Mouse (Mus musculus): ENCODE results near the gene Sp2. TPM values are rescaled to one million over a fixed set of nuclear protein-coding genes. Genes with fewer than 3 reads are reported as not detected.

Gene Sp2
- polyA plus RNA-seq, 1 experiment from 2014 or later: 5.8 TPM

DNA sequence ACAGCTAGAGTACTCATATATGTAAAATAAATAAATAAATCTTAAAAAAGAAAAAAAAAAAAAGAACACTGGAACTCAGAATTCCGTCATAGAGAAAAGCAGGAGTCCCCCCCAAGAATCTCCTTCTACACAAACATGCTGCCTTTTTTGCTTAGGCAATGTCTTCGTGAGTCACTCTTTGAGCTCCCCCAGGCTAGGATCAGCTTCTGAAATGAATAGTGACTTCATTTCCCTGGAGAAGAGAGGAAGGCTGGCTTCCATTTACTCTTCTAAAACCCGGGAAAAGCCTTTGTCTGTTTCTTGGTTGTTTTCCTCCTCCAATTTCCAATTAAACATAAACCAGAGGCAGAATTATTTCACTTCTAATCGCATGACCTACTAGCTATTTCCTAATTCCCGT is 9.9 kb downstream of the Sp2 start:
- 69% methylated on average over 5 of the region's 5 CpGs for WGBS
- no peak for ATAC-seq (ENCODE audit: low FRiP score, low TSS enrichment)

DNA sequence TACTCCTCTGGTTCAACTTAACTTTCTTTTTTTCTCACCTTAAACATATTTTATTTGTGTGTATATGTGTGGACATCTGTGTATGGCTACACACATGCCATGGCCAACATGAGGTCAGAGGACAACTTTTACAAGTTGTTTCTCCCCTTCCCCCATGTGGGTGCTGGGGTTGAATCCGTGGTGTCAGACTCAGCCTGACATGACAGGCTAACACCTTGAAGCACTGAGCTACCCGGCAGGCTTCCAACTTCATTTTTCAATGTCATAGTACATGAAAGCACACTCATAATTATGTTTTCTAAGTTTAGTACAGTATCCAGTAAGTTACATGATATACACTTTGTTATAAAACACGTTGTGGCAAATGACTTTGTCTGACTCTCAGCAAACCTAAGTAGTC is 12.4 kb downstream of the Sp2 start:
- peaks cover 13% of the 10 kb centered on the region; the same call in 1 of the 2 replicates for H3K4me1 ChIP-seq (replicated peaks; ENCODE audit: control insufficient read depth, insufficient read depth)
- DNase-seq (ENCODE audit: low spot score) (no peak), ATAC-seq (ENCODE audit: low FRiP score, low TSS enrichment) (no peak)
- TF ChIP-seq CTCF (IDR thresholded peaks at IDR 0.05; ENCODE audit: low read depth) (no peak), EP300 (optimal IDR thresholded peaks at IDR 0.05) (no peak)
- no peaks in the 10 kb centered on the region for H3K9me3 ChIP-seq (ENCODE audit: control insufficient read depth, low read length)
- H3K27ac ChIP-seq (replicated peaks): peak overlapping the region; percentile 88
- peak overlapping the region; percentile 21; the same call in 1 of the 2 replicates for H3K4me2 ChIP-seq (replicated peaks; ENCODE audit: low read depth)
- no peak overlapping the region for H3K9ac ChIP-seq (ENCODE audit: low read length)
- no peaks in the 10 kb centered on the region for H3K36me3 ChIP-seq (ENCODE audit: control insufficient read depth, insufficient read depth, low read length)
- 38% methylated on average over 3 of the region's 3 CpGs for WGBS
- no peak overlapping the region for H3K4me3 ChIP-seq (ENCODE audit: low read depth, low read length)
- no peaks in the 10 kb centered on the region for H3K27me3 ChIP-seq (ENCODE audit: control insufficient read depth, insufficient read depth, low read length)

More for the DNA sequence above, 9.9 kb downstream of the Sp2 start:
- DNase-seq (ENCODE audit: low spot score): no peak
- peaks cover 18% of the 10 kb centered on the region for H3K4me1 ChIP-seq (replicated peaks; ENCODE audit: control insufficient read depth, insufficient read depth)
- no peaks in the 10 kb centered on the region for H3K9me3 ChIP-seq (ENCODE audit: control insufficient read depth, low read length)
- no peak overlapping the region for H3K4me3 ChIP-seq (ENCODE audit: low read depth, low read length)
- H3K27ac ChIP-seq (replicated peaks): peak overlapping the region; percentile 61; the same call in 1 of the 2 replicates
- H3K9ac ChIP-seq (ENCODE audit: low read length): no peak overlapping the region
- H3K27me3 ChIP-seq (ENCODE audit: control insufficient read depth, insufficient read depth, low read length): no peaks in the 10 kb centered on the region
- no peak overlapping the region for H3K4me2 ChIP-seq (replicated peaks; ENCODE audit: low read depth)
- H3K36me3 ChIP-seq (ENCODE audit: control insufficient read depth, insufficient read depth, low read length): no peaks in the 10 kb centered on the region
- no peak for TF ChIP-seq CTCF (IDR thresholded peaks at IDR 0.05; ENCODE audit: low read depth)
- TF ChIP-seq EP300 (optimal IDR thresholded peaks at IDR 0.05): no peak

DNA sequence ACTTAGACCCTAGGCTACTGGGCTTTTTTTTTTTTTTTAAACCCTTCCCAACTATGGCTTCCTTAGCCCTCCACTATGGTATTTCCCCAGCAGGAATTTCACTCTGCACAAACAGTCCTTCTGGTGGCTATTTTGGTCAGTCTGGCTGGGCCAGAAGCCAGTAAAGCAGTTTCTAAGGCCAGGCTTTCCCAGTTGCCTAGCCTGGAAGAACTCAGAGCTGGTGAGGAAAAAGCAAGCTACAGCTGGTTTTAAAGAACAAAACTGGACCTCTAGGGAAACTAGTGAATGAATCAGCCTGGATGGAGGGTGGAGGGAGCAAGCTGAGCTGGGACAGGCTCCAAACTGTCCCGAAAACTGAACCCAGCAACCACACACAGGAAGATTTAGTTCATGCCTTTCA is 13.0 kb downstream of the Sp2 start:
- peak overlapping the region; percentile 21 for H3K4me2 ChIP-seq (replicated peaks; ENCODE audit: low read depth)
- DNase-seq (ENCODE audit: low spot score) (no peak), ATAC-seq (ENCODE audit: low FRiP score, low TSS enrichment) (peak; percentile 25; the same call in 1 of the 2 replicates)
- H3K4me1 ChIP-seq (replicated peaks; ENCODE audit: control insufficient read depth, insufficient read depth): peaks cover 13% of the 10 kb centered on the region; the same call in 1 of the 2 replicates
- no peaks in the 10 kb centered on the region for H3K9me3 ChIP-seq (ENCODE audit: control insufficient read depth, low read length)
- WGBS: 28% methylated on average over 1 of the region's 1 CpGs
- no peaks in the 10 kb centered on the region for H3K36me3 ChIP-seq (ENCODE audit: control insufficient read depth, insufficient read depth, low read length)
- no peak overlapping the region for H3K4me3 ChIP-seq (ENCODE audit: low read depth, low read length)
- TF ChIP-seq EP300 (optimal IDR thresholded peaks at IDR 0.05) (no peak), CTCF (IDR thresholded peaks at IDR 0.05; ENCODE audit: low read depth) (no peak)
- peak overlapping the region; percentile 88 for H3K27ac ChIP-seq (replicated peaks)
- H3K27me3 ChIP-seq (ENCODE audit: control insufficient read depth, insufficient read depth, low read length): no peaks in the 10 kb centered on the region
- H3K9ac ChIP-seq (ENCODE audit: low read length): no peak overlapping the region

DNA sequence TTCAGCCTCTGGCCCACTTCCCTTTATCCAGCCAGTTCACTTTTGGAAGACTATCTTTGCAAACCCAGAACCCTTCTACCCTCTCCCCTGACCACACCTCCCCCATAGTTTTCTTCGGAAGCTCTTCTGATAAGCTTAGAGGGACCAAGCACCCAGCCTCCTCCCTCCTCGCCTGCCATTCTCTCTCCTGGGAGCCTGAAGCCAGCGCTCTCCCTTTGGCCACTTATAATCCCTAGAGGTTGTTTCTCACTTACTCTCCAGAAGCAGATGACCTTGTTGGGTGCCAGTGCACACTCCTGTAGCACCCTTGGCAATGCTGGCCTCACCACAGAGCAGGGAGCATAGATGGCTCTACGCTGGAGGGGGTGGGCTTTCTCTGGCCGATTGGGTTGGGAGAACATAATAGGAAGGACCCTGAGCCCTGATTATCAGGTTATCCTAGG is 13.5 kb downstream of the Sp2 start:
- 0 out of 2 replicates have a peak, but pooled peaks have one; percentile 7 for ATAC-seq (ENCODE audit: low FRiP score, low TSS enrichment)
- Histone ChIP-seq H3K36me3 (ENCODE audit: control insufficient read depth, insufficient read depth, low read length) (no peaks in the 10 kb centered on the region), H3K4me2 (replicated peaks; ENCODE audit: low read depth) (peak overlapping the region; percentile 21; the same call in 1 of the 2 replicates), H3K9ac (ENCODE audit: low read length) (no peak overlapping the region), H3K4me1 (replicated peaks; ENCODE audit: control insufficient read depth, insufficient read depth) (peaks cover 13% of the 10 kb centered on the region; the same call in 1 of the 2 replicates), H3K27me3 (ENCODE audit: control insufficient read depth, insufficient read depth, low read length) (no peaks in the 10 kb centered on the region), H3K27ac (replicated peaks) (peak overlapping the region; percentile 88), H3K9me3 (ENCODE audit: control insufficient read depth, low read length) (no peaks in the 10 kb centered on the region), H3K4me3 (ENCODE audit: low read depth, low read length) (no peak overlapping the region)
- TF ChIP-seq CTCF (IDR thresholded peaks at IDR 0.05; ENCODE audit: low read depth): no peak
- TF ChIP-seq EP300 (optimal IDR thresholded peaks at IDR 0.05): no peak
- no peak for DNase-seq (ENCODE audit: low spot score)
- WGBS: 49% methylated on average over 5 of the region's 5 CpGs

DNA sequence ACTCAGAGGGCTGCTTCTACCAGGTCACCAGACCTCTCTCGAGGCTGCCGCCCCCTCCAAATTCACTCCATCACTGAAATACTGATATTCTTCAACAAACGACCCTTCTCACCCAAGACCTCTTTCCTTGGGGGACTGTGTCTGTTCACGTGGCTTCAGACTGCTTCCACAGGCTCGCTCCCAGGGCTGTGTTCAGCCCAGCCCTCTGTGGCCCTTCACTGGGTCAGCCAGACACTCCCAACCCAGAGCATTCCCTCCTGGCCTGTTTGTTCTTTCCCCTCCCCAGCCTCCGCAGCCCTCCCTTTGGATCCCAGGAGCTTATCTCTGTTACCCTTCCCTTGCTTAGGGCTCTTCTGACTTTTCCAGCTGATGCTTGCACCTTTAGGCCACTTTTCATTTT is 14.3 kb downstream of the Sp2 start:
- Histone ChIP-seq H3K9me3 (ENCODE audit: control insufficient read depth, low read length) (no peaks in the 10 kb centered on the region), H3K27me3 (ENCODE audit: control insufficient read depth, insufficient read depth, low read length) (no peaks in the 10 kb centered on the region), H3K27ac (replicated peaks) (peak overlapping the region; percentile 88), H3K9ac (ENCODE audit: low read length) (peak overlapping the region; percentile 5; the same call in 1 of the 2 replicates), H3K4me3 (ENCODE audit: low read depth, low read length) (no peak overlapping the region), H3K4me2 (replicated peaks; ENCODE audit: low read depth) (0 out of 2 replicates have a peak overlapping the region, but pooled peaks have one; percentile 5), H3K36me3 (ENCODE audit: control insufficient read depth, insufficient read depth, low read length) (no peaks in the 10 kb centered on the region), H3K4me1 (replicated peaks; ENCODE audit: control insufficient read depth, insufficient read depth) (peaks cover 13% of the 10 kb centered on the region; the same call in 1 of the 2 replicates)
- ATAC-seq (ENCODE audit: low FRiP score, low TSS enrichment): no peak
- TF ChIP-seq EP300 (optimal IDR thresholded peaks at IDR 0.05): no peak
- no peak for TF ChIP-seq CTCF (IDR thresholded peaks at IDR 0.05; ENCODE audit: low read depth)
- DNase-seq (ENCODE audit: low spot score): no peak
- 39% methylated on average over 6 of the region's 6 CpGs for WGBS

DNA sequence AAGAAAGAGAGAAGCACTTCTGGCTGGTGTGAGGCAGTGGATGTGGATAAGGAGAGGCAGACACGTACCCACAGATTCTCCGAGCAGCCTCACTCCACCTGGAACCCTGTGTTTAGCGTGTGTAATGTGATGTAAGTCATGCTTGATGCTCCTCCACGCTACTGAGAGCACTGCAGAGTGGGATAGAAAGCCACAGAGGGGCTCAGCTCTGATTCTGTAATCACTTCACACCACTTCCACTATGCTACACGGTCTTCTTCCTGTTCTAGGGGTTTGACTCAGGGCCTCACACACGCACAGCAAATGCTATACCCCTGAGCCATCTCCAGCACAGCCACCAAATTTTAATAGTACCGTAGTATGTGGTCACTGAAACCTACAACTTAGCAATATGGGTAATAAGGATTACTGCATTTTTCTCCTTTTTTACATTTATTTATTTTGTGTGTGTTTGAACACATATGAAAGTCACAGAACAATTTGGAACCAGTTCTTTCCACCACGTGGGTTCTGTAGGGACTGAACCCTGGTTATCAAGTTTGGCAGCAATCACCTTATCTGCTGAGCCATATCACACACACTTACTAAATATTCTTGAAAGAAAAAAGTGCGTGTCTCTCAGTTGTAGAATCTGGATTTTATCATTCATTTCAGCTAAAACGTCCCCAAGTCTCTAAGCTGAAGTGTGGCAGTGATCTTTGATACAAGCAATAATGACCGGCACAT is 15.1 kb downstream of the Sp2 start:
- TF ChIP-seq CTCF (IDR thresholded peaks at IDR 0.05; ENCODE audit: low read depth) (no peak), EP300 (optimal IDR thresholded peaks at IDR 0.05) (no peak)
- Histone ChIP-seq H3K4me1 (replicated peaks; ENCODE audit: control insufficient read depth, insufficient read depth) (0 out of 2 replicates have a peak, but pooled peaks cover 10% of the 10 kb centered on the region), H3K27ac (replicated peaks) (peak overlapping the region; percentile 74), H3K4me3 (ENCODE audit: low read depth, low read length) (no peak overlapping the region), H3K36me3 (ENCODE audit: control insufficient read depth, insufficient read depth, low read length) (no peaks in the 10 kb centered on the region), H3K9ac (ENCODE audit: low read length) (peak overlapping the region; percentile 9), H3K9me3 (ENCODE audit: control insufficient read depth, low read length) (no peaks in the 10 kb centered on the region), H3K27me3 (ENCODE audit: control insufficient read depth, insufficient read depth, low read length) (no peaks in the 10 kb centered on the region), H3K4me2 (replicated peaks; ENCODE audit: low read depth) (peak overlapping the region; percentile 31)
- DNase-seq (ENCODE audit: low spot score) (no peak), ATAC-seq (ENCODE audit: low FRiP score, low TSS enrichment) (no peak)
- WGBS: 71% methylated on average over 11 of the region's 11 CpGs

Measured in stomach, postnatal 0 days (tissue).